Mouse (Mus musculus) thymus, postnatal 0 days (tissue): ENCODE data around the gene Gm10260. TPM values are rescaled to one million over a fixed set of nuclear protein-coding genes. Genes with fewer than 3 reads are reported as not detected.

Experiments
- DNase-seq: peaks from one replicate; pipeline ENCODE4 v3.0.0-alpha.2; 2015; ENCODE audit warnings: low spot score
- polyA plus RNA-seq: library from polyadenylated mRNA; unstranded; fragments of >200 nt; fragmentation: Nextera tagmentation; extraction: Ambion mirVana; gene quantifications from 2 replicates; pipeline ENCODE4 v1.2.1, GENCODE M21; 2015

Gm10260 gene
- polyA plus RNA-seq, 1 experiment from 2014 or later = 9.8 TPM

GRCm38 (mm10) chr13:97768803-97769202 is 8.4 kb upstream of the Gm10260 start:
- no peak for DNase-seq

DNA sequence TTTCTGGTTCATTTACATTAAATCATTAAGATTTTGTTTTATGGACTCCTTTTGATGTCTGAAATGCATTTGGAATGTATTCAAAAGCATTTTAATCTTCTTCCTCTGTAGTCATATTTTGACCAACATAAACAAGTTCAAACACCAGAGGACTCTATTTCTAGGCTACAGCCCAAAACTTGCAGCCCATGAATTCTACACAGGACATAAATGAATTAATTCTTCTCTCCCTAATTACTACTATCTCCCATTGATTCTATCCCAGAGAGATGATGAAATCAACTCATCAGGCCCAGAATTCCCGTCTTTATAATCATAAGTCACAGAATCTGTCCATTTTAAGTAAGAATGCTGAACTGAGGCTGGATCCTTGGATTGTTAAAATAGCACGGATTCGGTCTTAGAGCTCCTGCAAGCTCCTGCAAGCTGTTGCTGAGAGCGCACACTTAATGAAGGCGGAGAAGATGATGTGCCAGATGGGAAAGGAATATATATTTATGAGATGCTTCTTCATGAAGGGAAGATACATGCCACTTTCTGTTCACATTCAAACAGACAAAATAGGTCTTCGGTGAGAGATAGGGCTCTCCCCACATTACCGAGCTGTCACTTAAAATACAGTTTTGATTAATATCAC is 7.7 kb upstream of the Gm10260 start:
- no peak for DNase-seq

GRCm38 (mm10) chr13:97766600-97766999 is 6.2 kb upstream of the Gm10260 start:
- DNase-seq = no peak

DNA sequence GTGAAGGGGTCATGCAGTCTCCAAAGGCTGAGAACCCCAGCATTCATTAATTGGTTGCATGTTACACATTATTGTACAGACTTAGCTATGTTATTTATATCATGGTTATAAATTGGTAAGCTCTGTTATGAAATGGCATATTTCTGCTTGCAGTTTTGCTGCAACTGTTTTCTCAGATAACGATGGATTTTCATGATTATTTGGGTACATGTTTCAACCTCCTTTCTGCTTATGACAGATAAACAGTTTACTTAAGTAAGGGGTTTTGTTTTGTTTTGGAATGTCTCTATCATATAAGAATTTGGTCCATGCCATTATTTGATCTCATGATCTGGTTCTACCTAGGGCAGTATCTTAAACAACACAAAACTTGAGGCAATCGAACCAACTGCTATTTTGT is 5.5 kb upstream of the Gm10260 start:
- DNase-seq = no peak

DNA sequence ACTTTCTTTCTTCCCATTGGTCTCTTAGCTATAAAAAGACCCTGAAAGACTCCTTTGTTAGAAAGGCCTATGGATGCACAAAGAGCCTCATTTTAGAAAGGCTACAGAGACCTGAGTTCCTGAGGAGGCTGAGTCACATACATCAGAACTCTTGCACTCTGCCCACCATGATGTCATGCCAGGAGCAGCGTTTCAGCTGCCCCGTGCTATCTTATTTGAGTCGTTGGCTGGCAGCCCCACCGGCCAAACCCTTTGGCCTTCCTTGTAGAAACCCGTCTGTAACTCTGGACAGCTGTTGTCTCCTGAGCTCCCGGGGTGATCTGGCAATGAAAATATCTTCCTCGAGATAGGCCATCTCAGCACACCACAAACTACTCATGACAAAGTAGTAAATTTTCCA is 3.6 kb upstream of the Gm10260 start:
- DNase-seq = no peak

DNA sequence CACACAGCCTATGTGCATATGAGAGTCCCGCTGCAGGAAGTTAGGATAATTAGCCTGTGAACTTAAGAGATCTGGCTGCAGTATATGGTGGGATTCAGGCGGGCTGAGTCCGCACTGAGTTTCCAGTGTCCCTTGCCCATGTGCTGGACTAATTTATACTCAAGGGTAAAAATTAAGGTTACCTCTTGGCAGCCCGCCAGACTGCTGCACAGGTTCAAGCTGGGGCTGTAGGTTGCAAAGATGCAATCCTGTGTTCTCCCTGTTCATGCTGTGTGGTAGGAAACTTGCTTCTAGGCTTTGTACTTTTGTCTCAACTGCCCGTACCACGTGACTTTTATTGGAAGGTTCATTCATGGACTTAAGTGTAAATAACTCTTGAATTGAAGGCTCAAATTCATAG is 3.0 kb upstream of the Gm10260 start:
- no peak for DNase-seq

DNA sequence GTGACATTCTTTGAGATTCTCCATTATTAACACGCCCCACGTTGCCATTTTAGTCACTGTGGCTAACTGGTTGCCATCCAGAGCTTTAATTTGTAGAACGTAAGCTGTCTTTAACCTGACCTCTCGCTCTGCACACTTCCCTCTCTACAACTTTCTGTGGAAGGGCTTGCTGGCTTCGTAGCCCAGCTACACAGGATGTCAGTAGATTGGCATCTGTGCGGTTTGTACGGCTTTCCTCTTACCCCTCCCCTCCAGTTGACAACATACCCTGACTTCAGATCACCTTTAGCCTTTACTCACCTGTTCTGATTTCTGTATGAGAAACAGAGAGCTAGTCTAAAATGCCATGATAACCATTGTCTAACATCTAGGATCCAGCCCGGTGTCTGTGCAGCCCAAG is 1.7 kb upstream of the Gm10260 start:
- DNase-seq = peak; percentile 19

DNA sequence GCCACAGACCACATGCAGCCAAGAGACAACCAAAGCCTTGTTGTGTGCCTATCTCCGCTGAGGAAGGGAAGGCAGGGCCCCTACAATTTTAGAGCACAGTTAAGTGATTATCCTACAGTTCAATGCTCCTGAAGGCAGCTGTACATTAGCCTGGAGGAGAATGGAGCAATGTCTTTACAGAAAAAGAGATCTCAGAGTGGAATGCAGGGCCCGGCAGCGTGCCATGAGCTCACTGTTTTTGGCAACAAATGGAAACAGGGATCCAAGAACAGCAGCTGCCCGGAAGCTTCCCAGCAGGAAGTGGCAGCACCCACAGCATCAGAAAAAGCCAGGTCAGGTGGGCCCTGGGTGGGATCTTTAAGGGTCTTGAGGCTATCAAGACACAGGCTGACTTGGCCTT is 3.4 kb downstream of the Gm10260 start:
- DNase-seq = no peak

- no peak for DNase-seq
These were observed 4.3 kb downstream of the Gm10260 start for GRCm38 (mm10) chr13:97756091-97756490.

DNA sequence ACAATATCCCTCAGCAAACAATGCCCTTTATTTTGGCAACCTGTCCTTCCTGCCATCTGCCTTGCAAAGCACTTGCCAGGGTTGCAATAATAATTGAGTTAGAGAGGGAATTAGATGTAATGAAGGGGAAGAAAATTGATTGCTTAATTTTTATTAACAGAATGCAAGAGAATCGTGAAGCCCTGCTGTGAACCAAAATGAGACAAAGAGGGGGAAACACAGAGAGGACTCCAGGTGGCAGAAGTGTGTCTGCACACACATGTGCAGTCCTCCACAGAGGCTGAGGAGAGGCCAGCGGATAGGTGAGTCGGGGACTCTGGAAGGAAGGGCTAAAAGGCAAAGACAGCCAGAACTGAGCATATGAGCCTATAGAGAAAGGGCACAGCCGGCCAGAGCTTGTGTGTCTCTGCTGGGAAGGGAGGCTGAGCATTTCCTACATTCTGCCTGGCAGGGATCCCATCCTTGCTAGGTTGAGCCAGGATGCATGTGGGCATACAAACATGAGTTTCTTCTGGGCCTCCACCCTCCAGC is 9.5 kb downstream of the Gm10260 start:
- DNase-seq = no peak

GRCm38 (mm10) chr13:97747037-97747860 is 13.2 kb downstream of the Gm10260 start:
- DNase-seq = no peak

DNA sequence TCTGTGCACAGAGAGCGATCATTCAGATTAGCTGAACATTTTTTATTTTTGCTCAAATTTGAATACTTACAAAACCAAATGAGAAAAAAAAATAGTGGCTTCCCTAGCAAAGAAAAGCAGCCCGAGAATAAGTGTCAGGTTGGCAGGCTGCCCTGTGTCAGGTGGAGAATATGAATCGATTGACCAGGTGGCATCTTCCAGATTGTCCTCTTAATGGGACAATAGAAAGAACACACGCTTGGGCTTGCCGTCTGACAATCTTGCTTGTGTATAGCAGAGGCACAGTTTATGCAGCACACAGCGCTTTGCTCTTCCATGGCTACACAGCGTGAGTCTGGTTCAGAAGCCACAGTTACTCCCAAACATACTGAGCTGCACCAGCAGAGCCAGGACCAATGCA is 15.8 kb downstream of the Gm10260 start:
- no peak for DNase-seq

DNA sequence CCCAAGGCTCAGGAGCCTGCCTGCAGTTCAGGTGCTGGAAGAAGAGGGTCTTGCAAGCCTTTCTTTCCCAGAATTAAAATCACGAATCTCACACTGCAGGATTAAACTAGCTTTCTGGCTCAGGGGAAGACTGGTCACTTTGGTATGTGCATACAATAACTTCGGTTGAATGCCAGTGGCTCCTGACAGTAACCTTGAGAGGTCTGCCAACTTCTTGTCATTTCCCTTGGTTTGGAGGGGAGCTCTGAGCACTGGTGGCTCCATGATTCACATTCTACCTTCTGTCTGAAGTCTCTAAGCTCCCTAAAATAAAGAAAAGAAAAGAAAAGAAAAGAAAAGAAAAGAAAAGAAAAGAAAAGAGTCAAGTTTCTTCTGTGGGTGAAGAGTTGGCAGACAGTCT is 16.4 kb downstream of the Gm10260 start:
- no peak for DNase-seq

- no peak for DNase-seq
These were observed 17.0 kb downstream of the Gm10260 start for GRCm38 (mm10) chr13:97743229-97743988.

DNA sequence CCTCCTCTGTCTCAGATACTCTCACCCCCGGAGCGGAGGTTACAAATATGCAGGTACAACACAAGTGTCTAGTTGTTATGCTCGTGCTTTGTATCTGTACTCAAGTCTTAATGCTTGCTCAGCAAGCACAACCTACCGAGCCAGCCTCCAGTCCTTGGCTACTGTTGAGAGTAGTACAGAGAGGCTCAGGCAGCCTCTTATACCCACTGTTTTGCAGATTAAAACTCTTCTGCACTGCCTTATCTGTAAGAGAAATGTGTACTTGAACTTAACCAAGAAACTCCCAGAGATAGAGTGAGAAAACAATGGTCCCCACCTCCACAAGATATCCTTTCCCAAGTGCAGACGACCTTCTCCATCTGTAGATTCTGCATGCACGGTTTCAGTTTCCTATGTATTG is 24.5 kb downstream of the Gm10260 start:
- no peak for DNase-seq

- no peak for DNase-seq
These were observed 25.7 kb downstream of the Gm10260 start for GRCm38 (mm10) chr13:97734760-97735159.

GRCm38 (mm10) chr13:97725160-97725825 is 35.1 kb downstream of the Gm10260 start:
- DNase-seq = no peak

- no peak for DNase-seq
These were observed 35.9 kb downstream of the Gm10260 start for GRCm38 (mm10) chr13:97724551-97724950.

GRCm38 (mm10) chr13:97712506-97713275 is 47.7 kb downstream of the Gm10260 start:
- no peak for DNase-seq

DNA sequence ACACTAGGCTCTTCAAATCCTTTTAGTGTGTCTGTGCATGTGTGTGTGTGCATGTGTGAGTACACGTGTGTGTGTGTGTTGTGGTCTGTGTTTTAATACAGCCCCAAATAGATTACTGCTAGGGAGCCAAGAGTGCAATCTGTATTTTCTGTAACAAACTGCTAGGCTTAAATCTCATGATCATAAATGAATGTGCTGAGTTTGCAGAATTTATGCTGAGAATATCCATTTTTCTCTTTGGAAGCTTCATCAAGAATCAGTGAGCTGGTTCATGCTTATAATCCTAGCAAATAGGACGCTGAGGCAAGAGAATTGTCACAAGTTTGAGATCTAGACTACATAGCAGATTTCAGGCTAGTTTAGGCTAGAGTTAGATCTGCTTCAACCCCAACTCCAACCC is 48.9 kb downstream of the Gm10260 start:
- no peak for DNase-seq
